Mouse (Mus musculus): Measurements from ENCODE around the gene 5031439G07Rik. TPM values are rescaled to one million over a fixed set of nuclear protein-coding genes. Genes with fewer than 3 reads are reported as not detected.
"Not testable (repeated sequence)": the region's sequence is repeated elsewhere in the genome, so short reads cannot be mapped to it uniquely, and the experiment has no call there.

Gene 5031439G07Rik
- total RNA-seq (2022), result 10 to 100 TPM; 30.5 to 36.5 (median 33.8) TPM

DNA sequence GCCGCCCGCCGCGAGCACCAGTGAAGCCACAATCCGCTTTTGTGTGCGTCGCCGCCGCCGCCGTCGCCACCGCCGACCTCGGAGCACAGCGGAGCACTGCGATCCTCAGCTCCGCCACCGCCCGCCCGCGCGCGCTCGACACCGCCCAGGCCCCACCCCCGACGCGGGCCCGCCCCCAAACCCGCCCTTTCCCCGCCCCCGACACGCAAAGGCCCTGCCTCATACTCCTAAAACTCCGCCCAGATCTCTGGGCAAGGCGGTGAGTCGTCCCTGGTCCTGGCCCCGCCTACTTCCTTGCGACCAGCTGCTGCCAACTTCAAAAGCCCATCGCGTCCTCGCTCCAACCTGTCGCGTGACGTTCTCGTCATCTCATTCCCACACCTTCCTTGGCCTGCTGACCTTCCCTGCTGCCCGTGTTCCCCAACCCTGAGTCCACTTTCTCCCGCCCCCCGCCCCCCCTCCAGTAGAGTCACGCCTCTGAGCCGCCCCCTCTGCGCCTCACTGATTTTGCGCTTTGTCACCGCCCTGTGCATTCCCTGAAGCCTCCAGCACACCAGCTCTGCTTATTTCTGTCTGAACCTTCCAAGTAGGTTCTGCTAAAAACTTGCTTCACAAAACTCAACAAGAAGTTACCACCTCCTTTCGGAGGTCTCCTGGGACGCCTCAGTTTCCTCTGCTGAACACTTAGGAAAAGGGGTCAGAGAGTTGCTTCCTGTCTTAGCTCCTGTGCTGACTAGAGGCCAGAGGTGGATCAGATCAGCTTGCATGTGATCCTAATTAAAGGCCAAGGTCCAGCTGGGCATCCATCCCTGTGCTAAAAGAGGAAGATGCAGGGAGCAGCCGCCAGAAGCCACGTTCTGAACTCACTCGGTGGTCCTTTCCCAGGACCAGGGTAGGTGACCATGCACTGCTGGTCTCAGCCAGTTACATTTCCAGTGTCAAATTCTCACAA is at the start of gene 5031439G07Rik:
Gene 5031439G07Rik (minus strand): TSS at position 678 of the 952 bp plus-strand sequence.
- DNase-seq (ENCODE audit: low spot score), result peak; percentile 91

- DNase-seq (ENCODE audit: low spot score), result no peak
Observed at GRCm38 (mm10) chr15:85037343-85037690, 49.0 kb upstream of the 5031439G07Rik start.

DNA sequence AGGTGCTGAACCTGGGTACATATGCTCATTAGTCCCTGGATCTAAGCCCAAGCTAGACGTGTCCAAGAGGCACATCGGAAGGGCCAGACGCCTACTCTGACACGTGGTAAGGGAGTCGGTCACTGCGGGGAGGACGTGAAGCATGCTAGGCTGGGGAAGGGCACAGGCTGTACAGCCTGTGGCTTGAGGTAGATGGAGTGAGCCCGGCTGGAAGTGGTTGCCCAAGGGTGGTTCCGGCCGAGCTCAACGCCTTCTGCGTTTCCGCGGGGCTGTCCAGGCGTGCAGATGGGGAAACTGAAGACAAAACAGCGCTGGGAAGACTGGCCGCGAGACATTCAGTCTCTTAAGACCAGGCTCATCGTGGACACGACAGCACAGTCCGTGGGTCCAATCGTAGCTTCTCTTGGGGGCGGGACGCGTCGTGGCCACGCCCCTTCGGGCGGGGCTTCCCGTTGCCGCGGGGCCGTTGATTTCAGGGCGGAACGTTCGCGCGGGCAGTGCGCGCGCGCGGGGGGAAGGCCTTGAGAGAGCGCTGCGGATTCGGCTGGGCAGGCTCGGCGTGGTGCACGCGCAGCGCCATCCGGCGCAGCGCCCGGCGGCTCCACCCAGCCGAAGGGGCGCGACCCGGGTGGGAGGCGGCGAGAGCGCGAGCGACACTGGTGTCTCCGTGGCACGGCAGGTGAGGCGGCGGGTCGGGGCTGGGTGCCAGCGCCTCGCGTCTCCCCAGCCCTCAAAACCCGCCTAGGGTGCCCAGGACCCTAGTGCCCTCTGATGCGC is 48.4 kb upstream of the 5031439G07Rik start:
- DNase-seq (ENCODE audit: low spot score), result peak; percentile 97

DNA sequence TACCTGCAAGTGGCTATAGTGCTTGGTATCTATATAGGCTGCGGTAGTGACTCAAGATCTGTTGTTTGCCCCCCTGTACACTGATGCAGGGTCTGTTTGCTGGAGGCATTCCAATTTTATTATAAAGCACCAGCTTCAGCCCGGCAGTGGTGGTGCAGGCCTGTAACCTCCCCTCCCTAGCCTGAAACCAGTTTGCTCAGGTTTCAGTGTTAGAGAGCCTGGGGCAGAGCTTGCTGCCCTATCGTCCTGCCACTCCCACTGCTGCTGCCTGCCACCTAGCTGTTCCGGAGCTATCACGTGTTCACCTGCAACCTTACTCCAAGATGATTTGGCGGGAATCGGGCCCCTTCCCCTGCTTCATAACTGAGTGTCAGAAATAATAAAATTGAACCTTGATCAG is 45.6 kb upstream of the 5031439G07Rik start:
- not testable (repeated sequence) for DNase-seq (ENCODE audit: low spot score)

GRCm38 (mm10) chr15:85031866-85032265 is 43.5 kb upstream of the 5031439G07Rik start:
- DNase-seq (ENCODE audit: low spot score), result no peak

GRCm38 (mm10) chr15:85030643-85031042 is 42.3 kb upstream of the 5031439G07Rik start:
- not testable (repeated sequence) for DNase-seq (ENCODE audit: low spot score)

GRCm38 (mm10) chr15:85028648-85029047 is 40.3 kb upstream of the 5031439G07Rik start, which contains the start of gene Fam118a:
Fam118a (plus strand) TSS chr15:85028948.
- DNase-seq (ENCODE audit: low spot score), result not testable (repeated sequence)

GRCm38 (mm10) chr15:85027740-85028139 is 39.4 kb upstream of the 5031439G07Rik start:
- no peak for DNase-seq (ENCODE audit: low spot score)

- DNase-seq (ENCODE audit: low spot score), result no peak
Observed at GRCm38 (mm10) chr15:85026197-85026596, 37.8 kb upstream of the 5031439G07Rik start.

DNA sequence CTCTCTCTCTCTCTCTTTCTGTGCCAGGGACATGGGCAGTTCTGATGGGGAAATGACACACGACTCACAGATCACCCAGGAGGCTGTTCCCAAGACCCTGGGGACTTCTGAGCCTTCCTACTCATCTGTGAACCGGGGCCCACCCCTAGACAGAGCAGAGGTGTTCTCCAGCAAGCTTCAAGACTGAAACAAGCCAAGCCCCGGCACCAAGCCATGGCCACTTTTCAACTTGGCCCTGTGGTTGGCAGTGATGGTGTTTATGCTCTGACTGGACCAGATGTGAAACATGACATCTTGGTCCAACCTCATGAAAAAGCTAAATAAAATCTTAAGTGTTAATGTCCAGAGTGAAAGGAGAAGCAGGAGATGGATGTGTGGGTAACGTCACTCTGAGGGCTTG is 33.9 kb upstream of the 5031439G07Rik start:
- no peak for DNase-seq (ENCODE audit: low spot score)

- no peak for DNase-seq (ENCODE audit: low spot score)
Observed at GRCm38 (mm10) chr15:85016951-85017664, 28.8 kb upstream of the 5031439G07Rik start, which contains the start of gene Upk3a. Upk3a (plus strand) TSS chr15:85017141.

GRCm38 (mm10) chr15:85015771-85016170 is 27.4 kb upstream of the 5031439G07Rik start:
- no peak for DNase-seq (ENCODE audit: low spot score)

DNA sequence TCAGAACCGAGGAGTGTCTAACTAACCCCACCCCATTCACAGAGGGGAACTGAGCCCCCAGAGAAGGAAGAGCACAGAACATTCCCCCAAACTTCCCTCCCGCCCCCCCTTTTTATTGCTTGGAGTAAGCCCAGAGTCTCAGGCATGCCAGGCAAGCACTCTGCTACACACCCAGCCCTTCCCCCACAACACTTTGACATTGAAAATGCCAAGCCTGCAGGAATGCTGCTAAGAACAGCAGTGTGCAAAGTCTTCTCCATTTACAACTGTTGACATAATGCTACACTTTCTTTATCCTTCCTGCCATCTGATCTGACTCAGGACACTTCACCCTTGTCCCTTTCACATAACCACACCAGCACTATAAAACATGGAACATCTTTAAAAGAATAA is 24.3 kb upstream of the 5031439G07Rik start:
- no peak for DNase-seq (ENCODE audit: low spot score)

DNA sequence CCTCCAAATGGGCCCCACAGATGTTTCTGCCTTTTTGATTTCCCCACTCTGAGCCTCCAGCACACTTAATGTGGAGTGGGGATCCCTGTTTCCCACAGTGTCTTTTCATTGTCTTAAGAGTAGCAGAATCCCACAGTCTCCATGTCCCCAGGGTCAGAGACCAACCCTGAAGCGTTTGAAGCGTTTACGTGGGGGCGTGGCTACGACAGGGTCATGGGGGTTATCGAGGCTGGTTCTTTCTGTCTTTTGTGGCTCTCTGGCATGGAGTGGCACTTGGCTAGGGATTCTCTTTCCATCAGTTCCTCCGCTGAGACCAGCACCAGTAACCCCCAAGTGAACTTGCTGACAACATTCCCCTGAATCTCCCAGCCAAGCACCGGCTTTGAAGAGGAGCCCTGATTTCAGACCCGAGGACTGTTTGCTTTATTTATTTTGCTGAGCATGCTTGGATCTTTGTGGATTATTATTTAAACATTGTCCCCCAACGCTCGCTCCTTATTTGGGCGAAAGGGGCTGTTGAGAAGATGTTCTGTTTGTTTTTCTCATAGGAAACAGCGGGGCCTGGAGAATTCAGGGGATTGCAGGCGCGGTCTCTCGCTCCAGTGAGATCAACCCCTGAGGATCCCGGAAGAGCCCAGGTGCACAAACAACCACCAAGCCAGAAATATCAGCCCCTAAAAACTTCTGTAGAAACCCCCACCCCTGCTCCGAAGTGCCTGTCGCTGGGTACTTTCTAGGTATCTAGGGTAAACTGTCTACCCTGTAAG is 23.7 kb upstream of the 5031439G07Rik start:
- no peak for DNase-seq (ENCODE audit: low spot score)

DNA sequence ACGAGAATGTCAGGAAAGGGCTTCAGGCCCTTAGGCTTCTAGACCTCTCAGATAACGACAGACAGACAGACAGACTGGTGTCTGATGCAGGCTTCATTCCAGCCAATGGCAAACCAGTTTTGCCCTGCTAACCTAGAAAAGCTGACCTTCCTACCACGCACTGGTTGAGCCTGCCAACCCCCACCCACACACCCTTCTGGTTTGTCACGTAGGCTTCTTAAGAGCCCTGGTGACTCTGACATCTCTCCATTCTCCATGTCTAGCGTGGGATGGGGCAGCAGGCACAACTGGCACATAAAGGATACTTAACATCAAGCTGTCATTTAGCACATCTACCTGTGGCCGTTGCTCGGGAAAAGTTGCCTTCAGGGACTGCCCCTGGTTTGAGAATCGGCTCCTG is 21.3 kb upstream of the 5031439G07Rik start:
- no peak for DNase-seq (ENCODE audit: low spot score)

- peak; percentile 73 for DNase-seq (ENCODE audit: low spot score)
Observed at GRCm38 (mm10) chr15:85000984-85001982, 12.9 kb upstream of the 5031439G07Rik start.

DNA sequence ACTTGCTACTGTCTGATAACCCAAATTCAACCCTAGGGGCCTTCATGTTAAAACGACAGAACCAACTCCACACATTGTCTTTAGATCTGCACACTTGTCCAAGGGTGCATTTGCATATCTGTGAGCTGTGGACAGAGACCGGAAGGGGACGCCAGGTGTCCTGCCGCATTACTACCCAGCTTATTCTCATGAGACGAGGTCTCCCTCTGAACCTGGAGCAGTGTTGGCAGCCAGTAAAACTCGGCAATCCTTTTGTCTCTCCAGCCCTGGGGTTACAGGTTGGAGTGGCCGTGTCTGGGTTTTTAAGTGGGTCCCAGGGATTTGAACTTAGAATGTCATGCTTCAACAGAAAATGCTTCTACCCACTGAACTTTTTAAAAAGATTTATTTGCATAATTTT is 11.6 kb upstream of the 5031439G07Rik start:
- no peak for DNase-seq (ENCODE audit: low spot score)

GRCm38 (mm10) chr15:84997768-84998454 is 9.6 kb upstream of the 5031439G07Rik start:
- DNase-seq (ENCODE audit: low spot score), result no peak

GRCm38 (mm10) chr15:84995967-84996366 is 7.6 kb upstream of the 5031439G07Rik start:
- peak; percentile 65 for DNase-seq (ENCODE audit: low spot score)

Data from heart, adult 8-10 months (tissue).